Mouse (Mus musculus) large intestine, adult 2 months (tissue): Measurements from ENCODE around the gene Tmsb10. TPM values are rescaled to one million over a fixed set of nuclear protein-coding genes. Genes with fewer than 3 reads are reported as not detected.

ENCODE experiments used
- DNase-seq: peaks from one replicate; pipeline ENCODE4 v3.0.0-alpha.2; 2012; ENCODE audit warnings: low read depth, low spot score
- WGBS: fragments of 180-500 bp; shearing (Covaris S2); methylation state at CpG from one replicate; pipeline ENCODE4 v1.1.7; 2018; 5-methylcytosine and 5-hydroxymethylcytosine counted together
- polyA plus RNA-seq: library from polyadenylated mRNA; depleted of rRNA; stranded (reverse); fragments of >200 nt; gene quantifications from 2 replicates; pipeline ENCODE4 v1.2.3, GENCODE M21; 2012; rRNA removed

The Tmsb10 gene
- polyA plus RNA-seq: 95.6 and 115 TPM in 2 replicates

DNA sequence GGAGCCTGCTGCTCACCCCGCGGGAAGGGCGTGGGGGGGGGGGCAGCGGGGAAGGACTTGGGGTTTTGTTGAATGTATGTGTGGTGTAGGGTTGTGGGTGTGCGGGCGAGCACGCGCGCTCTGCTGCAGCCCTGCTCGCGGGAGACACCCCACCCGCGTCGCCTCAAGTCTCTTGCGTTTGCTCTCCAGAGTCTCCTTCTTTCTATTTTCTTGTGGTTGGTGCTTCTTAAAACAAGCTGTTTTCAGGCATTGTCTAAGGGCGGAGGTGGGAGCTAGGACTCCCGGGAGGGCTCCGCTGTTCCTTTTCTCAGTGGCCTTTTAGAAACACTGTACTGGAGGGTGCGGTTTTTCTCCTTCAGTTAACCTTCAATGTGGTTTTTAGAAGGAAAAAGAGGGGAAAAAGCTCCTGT, at the start of gene Tmsb10:
Tmsb10 (minus strand) TSS at position 87 of the 410 bp plus-strand sequence.
- WGBS: 4% methylated on average over 19 of the region's 19 CpGs
- no peak for DNase-seq

DNA sequence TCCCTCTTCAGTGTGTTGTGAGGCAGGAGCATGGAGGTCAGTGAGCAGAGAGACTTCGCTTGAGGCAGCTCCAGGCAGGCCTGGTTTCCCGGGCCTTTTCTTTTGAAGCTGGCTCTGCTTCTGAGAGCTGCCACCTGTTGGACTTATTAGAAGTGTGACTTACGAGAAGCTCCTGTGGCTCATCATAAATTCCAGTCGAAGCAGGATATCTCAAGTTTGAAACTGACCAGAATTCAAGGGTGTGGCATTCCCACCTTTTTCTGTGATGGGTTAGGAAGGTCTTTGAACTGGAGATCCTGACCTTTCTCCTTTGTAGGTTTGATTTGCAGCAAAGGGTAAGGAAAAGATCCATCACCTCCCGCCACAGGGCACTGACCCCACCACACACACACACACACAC, 45.1 kb upstream of the Tmsb10 start:
- no peak for DNase-seq
- 73% methylated on average over 5 of the region's 5 CpGs for WGBS

DNA sequence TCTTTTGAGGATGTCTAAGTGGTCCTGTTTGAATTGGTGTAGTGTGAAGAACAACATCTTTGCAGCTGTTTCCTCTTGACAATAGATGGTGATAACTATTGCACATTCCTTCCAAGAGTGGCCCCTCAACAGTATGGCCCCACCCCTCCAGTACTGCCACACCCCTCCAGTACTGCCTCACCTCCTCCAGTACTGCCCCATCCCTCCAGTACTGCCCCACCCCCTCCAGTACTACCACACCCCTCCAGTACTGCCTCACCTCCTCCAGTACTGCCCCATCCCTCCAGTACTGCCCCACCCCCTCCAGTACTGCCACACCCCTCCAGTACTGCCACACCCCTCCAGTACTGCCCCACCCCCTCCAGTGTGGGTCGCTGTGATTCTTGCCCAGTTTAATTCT, 43.8 kb upstream of the Tmsb10 start:
- 39% methylated on average over 1 of the region's 1 CpGs for WGBS

GRCm38 (mm10) chr6:72998809-72999208, 40.3 kb upstream of the Tmsb10 start:
- DNase-seq: no peak
- 75% methylated on average over 1 of the region's 1 CpGs for WGBS

More for the DNA sequence above, 43.8 kb upstream of the Tmsb10 start:
- DNase-seq: no peak

GRCm38 (mm10) chr6:72993688-72994082, 35.1 kb upstream of the Tmsb10 start:
- WGBS: 48% methylated on average over 5 of the region's 5 CpGs
- no peak for DNase-seq

DNA sequence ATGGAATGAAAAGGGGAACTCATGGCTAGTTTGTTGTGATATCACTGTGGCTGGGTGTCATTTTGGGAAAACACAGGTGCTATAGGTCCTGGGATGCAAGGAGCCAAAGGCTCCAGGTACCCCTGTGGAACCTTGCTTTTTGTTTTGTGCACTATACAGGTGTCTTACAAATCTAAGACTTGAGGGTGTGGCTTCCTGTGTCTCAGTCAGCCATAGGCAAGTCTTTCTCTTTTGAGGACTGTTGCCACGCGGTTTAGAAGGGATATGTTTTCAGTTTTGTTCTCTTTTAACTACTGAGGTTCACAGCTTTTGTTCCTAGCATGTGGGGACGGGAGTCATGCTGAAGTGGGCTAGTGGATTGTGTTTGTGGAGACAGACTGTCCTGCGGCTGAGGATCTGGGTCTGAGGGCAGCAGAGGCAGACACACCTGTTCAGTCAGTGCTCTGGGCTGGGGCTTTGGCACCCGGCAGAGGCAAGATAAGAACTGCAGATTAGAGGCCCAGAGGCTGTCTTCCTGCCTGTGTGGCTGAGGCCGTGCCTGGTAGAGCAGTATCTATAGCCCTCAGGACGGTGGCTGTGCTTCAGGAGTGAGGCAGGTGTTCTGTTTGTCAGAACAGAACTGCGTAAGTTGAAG, 34.6 kb upstream of the Tmsb10 start:
- WGBS: 23% methylated on average over 8 of the region's 8 CpGs
- no peak for DNase-seq

- DNase-seq: no peak
Observed at GRCm38 (mm10) chr6:72990206-72990605, 31.7 kb upstream of the Tmsb10 start.

DNA sequence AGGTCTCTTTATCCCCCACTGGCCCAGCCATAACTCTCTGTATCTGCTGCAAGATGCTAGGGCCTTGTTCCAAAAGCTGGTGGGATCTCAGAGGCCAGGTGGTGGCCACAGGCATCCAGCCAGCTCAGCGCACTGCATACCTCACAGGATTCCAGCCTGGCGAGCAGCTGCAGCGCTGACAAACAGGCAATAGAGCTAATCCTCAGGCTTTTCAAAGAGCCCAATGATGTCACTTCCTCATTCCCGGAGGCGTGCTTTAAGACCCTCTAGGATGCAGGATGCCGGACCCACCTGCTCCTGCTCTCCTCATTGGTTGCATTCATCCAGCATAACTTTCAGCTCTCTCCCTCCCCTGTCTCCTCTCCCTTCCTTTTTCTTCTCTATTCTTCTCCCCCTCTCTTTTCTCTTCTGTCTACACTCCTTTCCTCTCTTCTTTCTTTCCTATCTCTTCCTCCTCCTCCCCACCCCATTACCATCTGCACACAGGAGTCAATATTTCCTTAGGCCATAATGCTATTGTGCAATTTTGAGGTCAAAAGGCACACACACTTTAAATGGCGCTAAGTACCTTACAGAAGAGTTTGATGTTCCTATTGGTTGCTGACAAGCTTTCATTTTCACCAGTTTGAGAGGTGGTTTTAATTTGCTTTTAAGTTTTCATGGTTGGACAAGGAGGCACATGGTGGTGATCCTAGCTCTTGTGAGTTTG, 30.6 kb upstream of the Tmsb10 start:
- 33% methylated on average over 7 of the region's 7 CpGs for WGBS
- DNase-seq: no peak

More at GRCm38 (mm10) chr6:72990206-72990605, 31.7 kb upstream of the Tmsb10 start:
- 60% methylated on average over 5 of the region's 5 CpGs for WGBS

DNA sequence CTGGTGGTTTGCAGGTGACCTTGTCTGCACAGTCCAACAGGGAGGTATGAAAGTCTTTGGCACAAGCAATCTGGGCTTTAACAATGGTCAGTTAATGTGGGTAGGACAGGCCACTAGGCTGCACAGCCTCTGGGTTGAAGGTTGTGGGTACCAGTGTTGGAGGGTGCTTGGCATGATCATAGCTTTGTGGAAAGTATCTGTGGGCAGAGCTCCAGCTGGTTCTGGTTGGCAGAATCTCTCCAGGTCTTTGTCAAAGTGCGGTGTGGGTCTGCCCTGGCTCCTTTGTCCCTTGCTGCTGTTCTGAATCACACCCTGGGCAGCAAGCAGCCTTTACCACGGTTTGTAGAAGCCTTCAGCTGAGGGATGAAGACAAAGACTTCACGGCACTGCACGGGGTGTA, 24.0 kb upstream of the Tmsb10 start:
- WGBS: 82% methylated on average over 4 of the region's 4 CpGs
- DNase-seq: no peak

DNA sequence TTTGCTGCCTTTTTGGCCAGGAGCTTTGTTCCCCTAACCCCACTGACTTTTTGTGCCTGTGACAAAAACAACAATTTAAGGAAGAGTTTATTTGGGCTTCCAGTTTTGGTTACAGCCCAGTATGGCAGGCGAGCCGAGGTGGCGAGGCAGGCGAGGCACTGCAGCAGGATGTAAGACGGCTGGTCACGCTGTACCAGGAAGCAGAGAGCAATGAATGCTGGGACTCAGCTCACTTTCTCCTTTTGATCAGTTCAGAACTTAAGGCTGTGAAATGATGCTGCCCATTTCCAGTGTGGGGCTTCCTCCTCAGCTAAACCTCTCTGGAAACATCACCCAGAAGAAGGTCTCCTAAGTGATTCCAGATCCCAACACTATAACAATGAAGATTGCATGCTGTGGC, 23.3 kb upstream of the Tmsb10 start:
- 24% methylated on average over 6 of the region's 6 CpGs for WGBS
- DNase-seq: no peak

DNA sequence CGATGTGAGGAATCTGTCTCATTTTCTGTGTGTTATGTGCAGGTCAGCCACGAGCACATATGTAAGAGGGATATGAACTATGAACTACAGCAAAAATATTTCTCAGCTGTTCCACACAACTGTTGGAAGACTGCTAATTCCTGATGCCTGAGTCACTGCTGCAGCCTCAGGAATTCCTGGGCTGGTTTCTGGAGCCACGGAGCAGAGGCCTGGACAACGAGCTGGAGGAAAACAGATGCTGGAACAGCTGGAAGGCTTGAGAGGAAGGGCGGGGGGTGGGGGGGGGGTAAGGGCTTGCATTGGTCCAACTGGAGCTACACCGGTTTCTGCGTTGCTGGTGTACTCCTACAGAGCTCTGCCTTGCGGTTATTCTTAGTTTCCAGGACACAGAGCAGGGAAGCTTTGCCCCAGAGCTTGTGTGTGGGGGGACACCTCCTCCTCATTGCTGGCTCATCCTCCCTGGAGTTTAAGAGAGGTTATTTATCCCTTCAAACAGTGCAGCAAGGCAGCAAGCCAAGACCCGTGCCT, 22.6 kb upstream of the Tmsb10 start:
- WGBS: 57% methylated on average over 9 of the region's 9 CpGs
- no peak for DNase-seq

GRCm38 (mm10) chr6:72976866-72977265, 18.3 kb upstream of the Tmsb10 start:
- WGBS: 87% methylated on average over 2 of the region's 2 CpGs
- no peak for DNase-seq

DNA sequence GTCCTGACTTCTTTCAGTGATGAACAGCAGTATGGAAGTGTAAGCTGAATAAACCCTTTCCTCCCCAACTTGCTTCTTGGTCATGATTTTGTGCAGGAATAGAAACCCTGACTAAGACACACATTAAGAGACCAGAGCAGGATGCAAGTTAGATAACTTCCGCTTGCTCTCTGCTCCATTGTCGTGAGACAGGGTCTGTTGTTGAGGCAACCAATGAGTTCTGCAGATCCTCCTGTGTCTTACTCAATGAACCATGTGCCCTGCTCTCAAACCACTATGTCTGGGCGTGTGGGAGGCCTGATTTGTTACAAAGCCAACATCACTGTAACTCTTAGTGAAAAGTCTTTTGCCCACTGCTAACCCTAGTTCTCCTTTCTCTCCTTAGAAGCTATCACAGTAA, 12.5 kb upstream of the Tmsb10 start:
- DNase-seq: no peak
- WGBS: 77% methylated on average over 3 of the region's 3 CpGs

DNA sequence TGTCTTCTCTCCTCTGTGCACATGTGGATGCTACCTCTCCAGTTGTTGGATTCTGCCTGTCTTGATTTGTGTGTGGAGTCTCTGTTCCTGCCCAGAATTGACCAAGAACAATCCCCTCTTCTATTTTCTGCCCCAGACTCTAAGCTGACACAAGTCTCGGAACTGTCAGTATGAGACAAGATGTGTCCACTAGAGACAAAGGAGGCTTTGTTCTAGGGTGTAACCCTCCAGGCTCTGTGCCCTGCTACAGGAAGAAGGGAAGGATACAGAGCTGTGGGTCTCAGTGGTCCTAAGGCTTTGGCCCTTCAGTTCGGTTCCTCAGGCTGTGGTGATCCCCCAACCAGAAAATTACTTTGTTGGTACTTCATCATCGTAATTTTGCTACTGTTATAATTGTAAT, 11.2 kb upstream of the Tmsb10 start:
- DNase-seq: no peak
- WGBS: 88% methylated on average over 3 of the region's 3 CpGs

DNA sequence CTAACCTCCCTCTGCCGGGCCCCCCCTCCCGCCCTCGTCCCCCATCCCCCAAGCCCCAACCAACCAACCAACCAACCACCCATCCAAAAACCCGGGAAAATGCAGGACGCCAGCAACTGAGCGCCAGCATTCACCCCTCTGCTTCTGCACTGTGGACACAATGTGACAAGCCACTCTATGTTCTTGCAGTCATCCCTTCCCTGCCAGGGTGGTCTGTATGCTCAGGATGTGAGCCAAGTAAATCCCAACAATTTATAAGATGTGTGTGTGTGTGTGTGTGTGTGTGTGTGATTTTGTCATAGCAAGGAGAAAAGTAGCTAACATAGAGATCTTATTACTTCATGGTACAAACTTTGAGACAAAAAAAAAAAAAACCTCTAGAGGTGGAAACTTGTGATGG, 6.7 kb upstream of the Tmsb10 start:
- DNase-seq: no peak
- 90% methylated on average over 6 of the region's 6 CpGs for WGBS

- no peak for DNase-seq
- WGBS: 48% methylated on average over 7 of the region's 7 CpGs
Observed at GRCm38 (mm10) chr6:72962281-72962741, 3.8 kb upstream of the Tmsb10 start.

- no peak for DNase-seq
Observed at GRCm38 (mm10) chr6:72961603-72962002, 3.1 kb upstream of the Tmsb10 start.

DNA sequence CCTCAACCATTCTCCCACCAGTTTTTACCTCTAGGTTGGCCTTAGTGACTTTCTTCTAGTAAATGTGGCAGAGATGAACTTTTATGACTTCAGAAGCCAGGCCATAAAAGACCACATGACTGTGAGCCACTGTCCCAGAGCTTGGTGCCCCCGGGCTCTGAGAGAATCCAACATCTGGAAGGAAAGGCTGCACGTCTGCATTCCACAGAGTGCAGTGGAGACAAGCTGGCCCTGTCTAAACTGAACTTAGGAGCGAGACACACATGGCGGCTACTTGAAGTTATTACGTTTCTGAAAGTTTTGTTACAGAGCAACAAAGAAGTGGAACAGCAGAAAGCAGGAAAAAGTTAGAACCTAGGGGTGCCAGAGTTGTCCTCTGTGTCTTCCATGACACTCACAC, 2.1 kb upstream of the Tmsb10 start:
- 72% methylated on average over 5 of the region's 5 CpGs for WGBS

More at GRCm38 (mm10) chr6:72961603-72962002, 3.1 kb upstream of the Tmsb10 start:
- 42% methylated on average over 9 of the region's 9 CpGs for WGBS

GRCm38 (mm10) chr6:72959175-72959574, 627 bp upstream of the Tmsb10 start:
- no peak for DNase-seq
- WGBS: 60% methylated on average over 4 of the region's 4 CpGs

More for the DNA sequence above, 2.1 kb upstream of the Tmsb10 start:
- DNase-seq: no peak

GRCm38 (mm10) chr6:72957676-72958641, 589 bp downstream of the Tmsb10 start:
- under 1% methylated on average over 73 of the region's 75 CpGs for WGBS
- no peak for DNase-seq
